Mouse (Mus musculus): ENCODE results near the gene Rgl1.

Gene Rgl1

DNA sequence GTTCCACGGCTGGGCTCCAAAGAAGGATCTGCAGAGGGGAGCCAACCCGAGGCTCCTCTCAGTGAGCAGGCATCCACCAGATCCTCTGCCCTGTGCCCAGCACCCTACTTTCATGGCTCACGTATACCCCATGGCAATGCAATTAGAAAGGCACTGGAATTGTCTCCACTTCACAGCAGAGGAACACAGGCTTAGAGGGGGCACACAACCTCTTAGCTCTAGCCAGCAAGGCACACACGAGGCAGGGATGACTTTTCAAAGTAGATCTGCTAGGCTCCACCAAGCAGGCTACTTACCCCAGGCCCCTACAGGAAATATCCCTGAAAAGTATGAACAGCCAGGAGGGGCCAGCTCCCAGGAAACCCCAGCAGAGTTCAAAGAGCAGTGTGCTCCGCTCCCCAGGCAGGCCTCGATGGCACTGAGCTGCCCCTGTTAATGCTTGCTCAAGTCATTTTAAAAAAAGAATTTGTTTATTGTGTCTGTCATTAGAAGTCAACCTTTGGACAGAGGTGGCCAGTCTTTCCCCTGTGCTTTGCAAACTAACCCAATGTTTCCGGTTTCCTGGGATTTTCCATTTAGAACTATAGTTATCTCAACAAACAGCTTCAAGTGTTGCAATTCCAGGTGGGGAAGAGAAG, 151.3 kb downstream of the Rgl1 start:
- no peak for DNase-seq (ENCODE audit: low read depth, low spot score)

GRCm38 (mm10) chr1:152613158-152613857, 152.8 kb downstream of the Rgl1 start:
- DNase-seq (ENCODE audit: low read depth, low spot score), result no peak

- no peak for DNase-seq (ENCODE audit: low read depth, low spot score)
Measured at GRCm38 (mm10) chr1:152612535-152613157, 153.5 kb downstream of the Rgl1 start.

DNA sequence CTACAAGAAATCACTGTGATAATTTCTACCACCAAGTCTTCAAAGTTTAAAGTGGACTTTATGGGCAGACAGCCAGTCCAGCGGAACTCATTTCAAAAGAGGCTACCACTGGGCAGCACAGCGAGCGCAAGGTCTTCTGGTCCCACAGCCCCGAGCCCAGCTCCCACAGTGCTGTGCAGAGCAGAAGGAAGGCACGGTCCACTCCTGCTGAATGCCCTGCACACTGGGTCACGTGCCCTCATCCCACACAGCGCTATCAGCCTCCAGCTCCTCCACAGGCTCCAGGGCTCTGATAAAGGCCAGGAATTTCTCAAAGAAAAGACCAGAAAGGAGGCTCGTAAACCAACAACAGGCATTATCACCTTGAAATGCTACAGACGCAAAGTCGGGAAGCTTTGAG, 156.6 kb downstream of the Rgl1 start:
- DNase-seq (ENCODE audit: low read depth, low spot score), result no peak

DNA sequence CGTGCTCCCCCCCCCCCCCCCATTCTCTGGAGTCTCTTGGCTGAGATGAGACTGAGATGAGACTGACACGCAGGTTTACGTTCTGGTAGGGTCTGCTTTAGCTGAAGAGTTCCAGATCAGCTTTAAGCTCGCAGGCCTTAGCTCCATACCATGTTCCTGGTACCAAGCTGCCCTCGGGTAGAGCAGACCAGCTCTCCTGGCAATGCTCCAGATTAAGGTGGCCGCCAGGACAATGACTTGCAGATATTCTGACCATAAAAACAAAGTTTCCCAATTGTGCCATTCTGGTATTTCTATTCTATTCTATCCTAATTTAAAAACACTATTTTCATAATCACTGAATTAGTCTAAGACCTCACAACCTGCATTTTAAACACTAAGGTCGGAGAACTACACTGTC, 157.1 kb downstream of the Rgl1 start:
- no peak for DNase-seq (ENCODE audit: low read depth, low spot score)

GRCm38 (mm10) chr1:152607765-152608164, 158.4 kb downstream of the Rgl1 start:
- DNase-seq (ENCODE audit: low read depth, low spot score), result no peak

DNA sequence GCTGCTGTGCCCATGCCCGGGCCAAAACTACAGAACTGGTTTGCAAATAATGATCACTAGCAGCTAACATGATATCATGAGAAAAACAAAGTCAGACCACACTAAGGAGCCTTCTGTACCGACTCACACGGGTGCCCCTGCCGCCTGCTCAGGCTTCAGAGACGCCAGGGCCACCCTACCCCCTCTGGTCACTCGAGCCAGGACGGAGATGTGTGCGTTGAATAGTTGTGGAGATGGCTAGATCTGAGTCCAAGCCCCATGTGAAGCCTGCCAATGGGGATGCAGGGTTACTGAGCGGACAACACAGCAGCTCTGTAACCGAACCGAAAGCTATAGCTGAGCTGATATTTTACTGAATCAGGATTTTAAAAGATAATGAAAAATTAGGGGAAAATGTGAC, 159.4 kb downstream of the Rgl1 start:
- no peak for DNase-seq (ENCODE audit: low read depth, low spot score)

DNA sequence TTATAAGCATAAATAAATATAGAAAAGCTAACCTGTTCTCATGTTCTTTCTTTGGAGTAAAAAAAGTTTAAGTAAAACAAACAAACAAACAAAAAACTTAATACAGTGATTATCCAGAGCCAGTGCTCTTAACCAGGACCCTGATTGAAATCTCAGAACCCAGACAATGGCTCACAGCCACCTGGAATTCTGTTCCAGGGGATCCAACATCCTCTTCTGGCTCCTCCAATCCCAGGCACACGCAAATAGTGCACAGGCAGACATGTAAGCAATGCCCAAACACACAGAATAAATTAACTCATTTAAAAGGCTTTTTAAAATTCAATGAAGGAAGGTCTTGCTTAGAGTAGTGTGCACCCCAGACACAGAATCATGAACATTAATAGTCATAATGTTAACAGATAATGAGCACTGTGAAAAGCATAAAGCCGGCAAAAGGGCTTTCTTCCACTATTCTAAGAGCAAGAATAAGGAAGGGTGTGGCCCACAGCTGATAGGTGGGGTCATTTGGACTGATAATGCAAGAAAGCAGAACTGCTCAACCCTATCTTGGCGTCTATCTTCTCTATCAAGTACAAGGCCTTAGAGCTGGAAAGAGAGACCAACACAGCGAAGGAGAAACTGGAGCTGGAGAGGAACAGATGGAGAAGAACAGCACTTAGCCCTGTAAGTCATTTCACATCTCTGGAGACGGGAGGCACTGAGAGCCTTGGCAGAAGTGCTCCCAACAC, 160.1 kb downstream of the Rgl1 start:
- DNase-seq (ENCODE audit: low read depth, low spot score), result no peak

DNA sequence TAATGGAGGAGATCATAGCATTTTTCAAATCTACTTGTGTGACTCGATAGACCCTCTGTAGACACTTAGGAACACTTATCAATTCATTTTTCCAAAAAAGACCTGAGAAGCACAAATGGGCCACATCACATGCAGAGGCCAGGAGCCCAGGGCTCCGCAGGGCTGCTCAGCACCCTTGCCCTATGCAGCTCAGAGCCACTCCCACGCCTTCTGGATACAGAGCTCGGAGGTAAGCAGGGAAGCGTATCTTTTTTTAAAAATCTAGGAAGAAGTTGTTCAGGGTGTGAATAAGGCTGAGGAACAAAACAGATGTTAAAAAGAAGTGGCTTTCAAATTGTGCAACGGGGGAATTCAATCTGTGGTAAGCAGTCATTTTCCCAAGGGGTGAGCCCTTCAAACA, 162.0 kb downstream of the Rgl1 start:
- DNase-seq (ENCODE audit: low read depth, low spot score), result no peak

DNA sequence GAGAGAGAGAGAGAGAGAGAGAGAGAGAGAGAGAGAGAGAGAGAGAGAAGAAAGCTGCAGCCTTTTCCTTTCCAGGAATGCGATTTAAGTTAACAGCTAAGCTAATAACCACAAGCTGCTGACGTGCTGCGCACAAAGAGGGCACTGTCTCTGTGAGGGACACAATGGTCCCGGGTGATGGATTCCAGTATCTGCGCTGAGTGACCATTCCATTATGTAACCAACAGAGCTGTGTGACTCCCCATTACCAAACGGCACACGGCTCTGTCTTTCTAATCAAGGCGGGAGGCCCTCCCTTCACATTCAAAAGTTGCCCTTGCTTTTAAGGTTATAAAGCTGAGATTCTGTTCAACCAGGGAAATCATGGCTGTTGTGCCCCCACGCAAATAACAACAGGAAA, 162.5 kb downstream of the Rgl1 start:
- no peak for DNase-seq (ENCODE audit: low read depth, low spot score)

GRCm38 (mm10) chr1:152600494-152600893, 165.7 kb downstream of the Rgl1 start:
- no peak for DNase-seq (ENCODE audit: low read depth, low spot score)

DNA sequence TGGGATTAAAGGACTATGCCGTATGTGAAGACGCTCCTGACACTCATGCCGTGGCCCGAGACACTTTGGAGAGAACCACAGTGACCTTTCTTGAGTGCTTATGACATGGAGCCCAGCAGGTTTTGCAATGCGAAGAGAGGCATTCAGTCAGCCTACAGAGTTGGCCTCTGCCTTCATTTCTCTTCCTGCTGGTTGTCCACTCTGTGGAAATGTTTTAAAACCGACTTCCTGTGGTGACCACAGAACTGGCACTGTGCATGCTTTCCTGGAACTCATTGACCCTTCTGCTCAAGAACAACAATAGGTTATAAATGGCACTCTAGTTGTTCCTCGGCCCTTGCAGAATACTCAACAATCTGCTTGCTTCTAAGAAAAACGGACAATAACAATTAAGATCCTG, 166.8 kb downstream of the Rgl1 start:
- no peak for DNase-seq (ENCODE audit: low read depth, low spot score)

DNA sequence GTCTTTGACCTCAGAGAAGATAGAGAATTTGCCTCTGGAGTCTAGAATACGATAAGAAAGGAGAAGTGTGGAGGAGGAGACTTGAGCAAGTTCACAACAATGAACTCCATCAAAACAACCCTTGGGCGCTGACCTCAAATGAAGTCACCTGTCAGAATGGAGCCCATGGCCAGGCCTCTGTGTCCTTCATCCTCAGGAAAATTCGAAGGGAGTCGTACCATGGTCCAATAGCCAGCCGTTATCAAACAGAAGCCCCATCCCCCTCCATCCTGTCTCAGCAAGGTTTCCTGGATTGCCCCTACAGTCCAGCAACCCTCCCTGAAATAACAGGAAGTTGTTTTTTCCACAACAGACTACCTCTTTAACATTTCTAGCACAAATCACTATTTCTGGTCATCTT, 171.5 kb downstream of the Rgl1 start:
- no peak for DNase-seq (ENCODE audit: low read depth, low spot score)

DNA sequence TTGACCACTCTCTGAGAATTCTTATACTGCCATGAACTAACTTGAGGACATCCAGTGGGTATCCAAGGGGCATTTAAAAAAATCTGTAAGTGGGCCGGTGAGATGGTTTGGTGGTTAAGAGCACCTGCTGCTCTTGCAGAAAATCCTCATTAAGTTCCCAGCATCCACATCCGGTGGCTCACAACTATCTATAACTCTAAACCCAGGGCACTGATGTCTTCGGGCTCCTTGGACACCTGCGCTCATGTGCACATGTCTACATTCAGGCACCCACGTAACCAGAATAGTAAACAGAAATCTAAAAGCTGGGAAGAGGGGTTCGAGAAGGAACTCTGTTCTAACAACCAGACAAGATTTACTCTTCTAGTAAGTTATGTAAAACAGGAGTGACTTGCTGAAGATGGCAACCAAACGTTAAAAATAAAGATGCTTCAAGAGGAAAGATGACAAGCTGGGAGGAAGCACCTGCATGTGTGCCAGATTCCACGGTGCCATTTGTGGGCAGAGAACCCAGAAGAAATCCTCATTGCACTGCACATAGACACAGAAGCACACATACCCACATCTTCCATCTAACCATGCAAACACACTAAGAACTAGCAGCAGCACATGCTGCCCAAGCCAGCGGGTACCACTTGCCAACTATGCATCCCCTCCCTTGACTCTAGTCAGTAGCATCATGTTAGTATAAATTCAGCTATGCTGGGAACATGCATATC, 172.2 kb downstream of the Rgl1 start:
- DNase-seq (ENCODE audit: low read depth, low spot score), result no peak

- DNase-seq (ENCODE audit: low read depth, low spot score), result no peak
Measured at GRCm38 (mm10) chr1:152593382-152593781, 172.8 kb downstream of the Rgl1 start.

DNA sequence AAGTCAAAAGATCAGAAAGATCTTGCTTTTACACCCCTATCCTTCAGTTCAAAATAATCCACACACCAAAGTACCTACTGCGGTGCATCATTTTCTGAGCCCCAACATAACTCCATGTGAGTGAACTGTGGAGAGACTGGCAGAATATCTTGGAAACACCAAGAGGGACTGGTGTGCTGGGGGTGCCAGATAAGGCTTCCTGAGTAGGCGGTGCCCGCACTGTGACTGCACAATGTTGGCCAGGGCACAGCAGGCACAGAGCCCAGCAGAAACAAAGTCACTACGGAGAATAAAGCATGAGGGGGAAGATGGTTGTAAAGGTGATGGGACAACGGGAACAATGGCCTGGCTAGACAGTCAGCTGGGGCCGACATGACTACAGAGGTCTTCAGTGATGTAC, 173.5 kb downstream of the Rgl1 start:
- DNase-seq (ENCODE audit: low read depth, low spot score), result no peak

DNA sequence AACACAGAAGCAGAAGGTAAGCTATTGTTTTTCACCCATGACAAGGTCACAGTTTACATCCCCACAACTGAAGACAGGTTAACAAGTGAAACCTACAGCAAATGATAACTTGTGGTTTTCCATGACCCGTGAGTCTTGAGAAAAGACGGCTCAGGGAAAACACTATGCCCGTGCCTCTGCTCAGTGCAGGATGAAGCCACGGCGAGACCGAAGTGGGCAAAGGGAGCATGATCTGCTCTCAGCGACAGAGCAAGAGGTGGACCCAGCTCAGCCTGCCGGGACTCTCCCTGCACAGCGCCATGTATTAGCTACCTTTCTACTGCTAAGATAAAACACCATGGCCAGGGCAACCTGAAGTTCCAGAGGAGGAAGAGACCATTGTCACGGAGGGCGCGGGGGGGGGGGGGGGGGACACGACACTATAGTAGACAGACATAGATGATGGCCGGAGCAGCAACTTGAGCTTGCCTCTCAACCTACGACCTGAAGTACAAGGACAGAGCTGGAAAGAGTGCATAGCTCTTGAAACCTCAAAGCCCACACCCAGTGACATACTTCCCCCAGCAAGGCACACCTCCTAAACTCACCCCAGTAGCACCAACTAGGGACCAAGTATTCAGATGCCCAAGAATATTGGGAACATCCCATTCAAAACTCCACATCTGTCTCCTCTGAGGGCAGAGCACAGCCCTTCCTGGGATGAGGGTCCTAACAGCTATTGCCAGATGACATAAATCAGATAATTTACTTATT, 174.2 kb downstream of the Rgl1 start:
- DNase-seq (ENCODE audit: low read depth, low spot score), result no peak

DNA sequence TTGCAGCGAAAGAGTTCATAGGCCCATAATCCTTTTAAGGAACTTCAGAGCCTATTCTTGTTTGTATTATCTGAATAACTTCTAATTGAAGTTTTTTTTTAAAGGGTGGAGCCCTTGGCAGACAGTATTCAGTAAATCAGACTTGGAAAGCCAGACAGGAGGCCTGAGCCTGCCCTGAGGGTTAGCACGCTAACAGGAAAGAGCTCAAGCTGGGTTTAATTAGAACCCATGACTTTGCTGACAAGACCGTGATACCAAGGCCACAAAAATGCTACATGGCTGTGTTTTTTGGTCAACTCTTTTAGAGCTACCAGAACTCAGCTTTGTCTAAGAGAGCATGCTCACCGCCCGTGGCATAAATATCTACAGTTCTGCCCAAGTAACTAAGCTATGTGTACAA, 175.8 kb downstream of the Rgl1 start:
- no peak for DNase-seq (ENCODE audit: low read depth, low spot score)

DNA sequence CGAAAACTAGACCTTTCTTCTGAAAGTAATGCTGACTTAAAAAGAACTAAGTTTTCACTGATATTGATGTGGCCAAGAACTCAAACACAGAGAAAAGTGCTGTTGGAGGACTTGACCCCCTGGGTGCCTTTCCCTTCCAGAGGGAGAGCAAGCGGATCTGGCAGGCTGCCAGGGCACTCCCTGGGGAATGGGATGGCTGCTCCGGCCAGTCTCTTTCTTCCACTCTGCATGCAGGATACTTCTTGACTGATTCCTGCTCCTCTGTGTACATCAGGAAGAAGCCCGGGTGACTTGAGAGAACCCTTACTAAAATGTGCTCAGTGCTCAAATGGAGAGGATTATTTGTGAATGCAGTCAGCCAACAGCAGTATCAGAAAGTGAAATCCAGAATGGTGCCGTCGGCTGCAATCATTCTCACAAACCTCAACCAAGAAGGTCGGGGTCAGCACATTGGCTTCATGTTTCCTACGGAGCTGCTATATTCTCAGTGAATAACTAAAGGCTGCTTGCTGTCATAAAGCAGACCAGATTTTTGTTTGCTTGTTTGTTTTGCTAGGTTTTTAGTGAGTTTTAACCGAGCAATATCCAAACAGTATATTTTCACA, 176.7 kb downstream of the Rgl1 start:
- DNase-seq (ENCODE audit: low read depth, low spot score), result no peak

GRCm38 (mm10) chr1:152587431-152587830, 178.7 kb downstream of the Rgl1 start:
- DNase-seq (ENCODE audit: low read depth, low spot score), result no peak
